Comparison of ENCODE assay signal across 8 mouse cellular contexts in genomic region chr12:108792546-108793452, GRCm38 (mm10). TPM values are rescaled to one million over a fixed set of nuclear protein-coding genes. Genes with fewer than 3 reads are reported as not detected.
DNase-seq lines count a peak whose midpoint lies in the region; ATAC-seq and TF ChIP-seq lines count a peak whose summit lies in the region.

Yy1 (plus strand) TSS chr12:108792973.

- H3K36me3 ChIP-seq in E14TG2a.4 (ENCODE audit: insufficient read depth, low read length): peaks cover 26% of the 10 kb centered on the region
- H3K36me3 ChIP-seq in forebrain, embryonic 12.5 days (replicated peaks): no peaks in the 10 kb centered on the region
- H3K36me3 ChIP-seq in heart, postnatal 0 days (replicated peaks; ENCODE audit: control insufficient read depth, insufficient read depth, low read length): no peaks in the 10 kb centered on the region
- no peaks in the 10 kb centered on the region for H3K36me3 ChIP-seq in liver, embryonic 16.5 days (ENCODE audit: control insufficient read depth, insufficient read depth)
- H3K36me3 ChIP-seq in neural tube, embryonic 13.5 days: no peaks in the 10 kb centered on the region
- H3K36me3 ChIP-seq in testis, adult 2 months (ENCODE audit: control insufficient read depth, insufficient read depth, low read length): no peaks in the 10 kb centered on the region

- H3K4me3 ChIP-seq in E14TG2a.4 (replicated peaks; ENCODE audit: low read length): peak within 1 kb of the TSS; percentile 94
- H3K4me3 ChIP-seq in forebrain, embryonic 12.5 days (replicated peaks): peak within 1 kb of the TSS; percentile 100
- H3K4me3 ChIP-seq in heart, postnatal 0 days (ENCODE audit: low read depth, low read length): peak within 1 kb of the TSS; percentile 97
- peak within 1 kb of the TSS; percentile 100 for H3K4me3 ChIP-seq in liver, embryonic 16.5 days (ENCODE audit: low read depth, low read length)
- peak within 1 kb of the TSS; percentile 100 for H3K4me3 ChIP-seq in neural tube, embryonic 13.5 days
- H3K4me3 ChIP-seq in testis, adult 2 months (ENCODE audit: control insufficient read depth, low read depth, low read length): peak within 1 kb of the TSS; percentile 95

- ATAC-seq in forebrain, embryonic 12.5 days (ENCODE audit: low FRiP score): peak; percentile 96
- ATAC-seq in heart, postnatal 0 days (ENCODE audit: insufficient read depth, low read depth): peak; percentile 91
- ATAC-seq in liver, embryonic 16.5 days (ENCODE audit: low read depth): peak; percentile 82
- peak; percentile 92 for ATAC-seq in neural tube, embryonic 13.5 days (ENCODE audit: low read depth)

- under 1% methylated on average over 89 of the region's 127 CpGs for WGBS in forebrain, embryonic 12.5 days
- whole genome bisulfite sequencing in heart, postnatal 0 days: under 1% methylated on average over 71 of the region's 127 CpGs
- under 1% methylated on average over 83 of the region's 127 CpGs for WGBS in liver, embryonic 16.5 days (ENCODE audit: insufficient replicate concordance)
- under 1% methylated on average over 87 of the region's 127 CpGs for WGBS in neural tube, embryonic 13.5 days

- no peak; the same call in none of the 2 replicates for TF ChIP-seq EP300 in heart, postnatal 0 days (IDR thresholded peaks at IDR 0.05; ENCODE audit: low read depth)

- TF ChIP-seq CTCF in E14TG2a.4 (conservative IDR thresholded peaks at IDR 0.05; ENCODE audit: low read length): no peak
- peak; percentile 14; the same call in 1 of the 2 replicates for TF ChIP-seq CTCF in heart, postnatal 0 days (IDR thresholded peaks at IDR 0.05; ENCODE audit: low read depth)
- TF ChIP-seq CTCF in testis, adult 2 months (IDR thresholded peaks at IDR 0.05; ENCODE audit: control insufficient read depth, insufficient read depth, insufficient replicate concordance, low read depth, low read length): no peak

- peak; percentile 89 for TF ChIP-seq POLR2A in testis, adult 2 months (IDR thresholded peaks at IDR 0.05; ENCODE audit: control insufficient read depth, low read depth, low read length)

- H3K4me2 ChIP-seq in forebrain, embryonic 12.5 days: peak within 1 kb of the TSS; percentile 68
- H3K4me2 ChIP-seq in heart, postnatal 0 days (ENCODE audit: low read depth, low read length): peak within 1 kb of the TSS; percentile 70
- H3K4me2 ChIP-seq in liver, embryonic 16.5 days (ENCODE audit: low read depth, low read length): peak within 1 kb of the TSS; percentile 60
- H3K4me2 ChIP-seq in neural tube, embryonic 13.5 days: peak within 1 kb of the TSS; percentile 89

- peak within 1 kb of the TSS; percentile 90 for H3K9ac ChIP-seq in forebrain, embryonic 12.5 days
- H3K9ac ChIP-seq in heart, postnatal 0 days (replicated peaks; ENCODE audit: low read depth, low read length): peak within 1 kb of the TSS; percentile 95
- peak within 1 kb of the TSS; percentile 97 for H3K9ac ChIP-seq in liver, embryonic 16.5 days (ENCODE audit: low read depth, low read length)
- peak within 1 kb of the TSS; percentile 97 for H3K9ac ChIP-seq in neural tube, embryonic 13.5 days

- no peaks in the 10 kb centered on the region for H3K27me3 ChIP-seq in E14TG2a.4 (ENCODE audit: insufficient read depth, low read length)
- no peaks in the 10 kb centered on the region for H3K27me3 ChIP-seq in forebrain, embryonic 12.5 days
- no peaks in the 10 kb centered on the region for H3K27me3 ChIP-seq in heart, postnatal 0 days (ENCODE audit: control insufficient read depth, insufficient read depth, low read length)
- no peaks in the 10 kb centered on the region for H3K27me3 ChIP-seq in liver, embryonic 16.5 days (ENCODE audit: control insufficient read depth, insufficient read depth, low read depth, low read length)
- H3K27me3 ChIP-seq in neural tube, embryonic 13.5 days: no peaks in the 10 kb centered on the region
- no peaks in the 10 kb centered on the region for H3K27me3 ChIP-seq in testis, adult 2 months (ENCODE audit: control insufficient read depth, insufficient read depth, low read length)

- no peaks in the 10 kb centered on the region for H3K9me3 ChIP-seq in E14TG2a.4 (ENCODE audit: low read length)
- no peaks in the 10 kb centered on the region for H3K9me3 ChIP-seq in forebrain, embryonic 12.5 days
- no peaks in the 10 kb centered on the region for H3K9me3 ChIP-seq in heart, postnatal 0 days (replicated peaks; ENCODE audit: control insufficient read depth, low read length)
- H3K9me3 ChIP-seq in liver, embryonic 16.5 days (replicated peaks; ENCODE audit: control insufficient read depth, low read length): no peaks in the 10 kb centered on the region
- no peaks in the 10 kb centered on the region for H3K9me3 ChIP-seq in neural tube, embryonic 13.5 days

- DNase-seq in c-Kit-positive CD71-positive TER-119-positive erythroid progenitor cells, embryonic 14.5 days (ENCODE audit: low spot score): peak; percentile 97
- DNase-seq in heart, postnatal 0 days (ENCODE audit: low spot score): peak; percentile 98
- peak; percentile 98 to 99 for DNase-seq in kidney, postnatal 4 days

- H3K27ac ChIP-seq in forebrain, embryonic 12.5 days: peak within 1 kb of the TSS; percentile 99
- peak within 1 kb of the TSS; percentile 99 for H3K27ac ChIP-seq in heart, postnatal 0 days (ENCODE audit: low read depth)
- H3K27ac ChIP-seq in liver, embryonic 16.5 days (ENCODE audit: low read length): peak within 1 kb of the TSS; percentile 100
- peak within 1 kb of the TSS; percentile 98 for H3K27ac ChIP-seq in neural tube, embryonic 13.5 days (replicated peaks)
- H3K27ac ChIP-seq in testis, adult 2 months (ENCODE audit: control insufficient read depth, insufficient read depth, low read depth, low read length): peak within 1 kb of the TSS; percentile 99

- H3K4me1 ChIP-seq in E14TG2a.4 (replicated peaks; ENCODE audit: low read depth, low read length): peaks cover 55% of the 10 kb centered on the region
- H3K4me1 ChIP-seq in forebrain, embryonic 12.5 days: peaks cover 32% of the 10 kb centered on the region
- peaks cover 13% of the 10 kb centered on the region for H3K4me1 ChIP-seq in heart, postnatal 0 days (ENCODE audit: control insufficient read depth, insufficient read depth)
- peaks cover 42% of the 10 kb centered on the region for H3K4me1 ChIP-seq in liver, embryonic 16.5 days (ENCODE audit: control insufficient read depth, low read depth, low read length)
- peaks cover 42% of the 10 kb centered on the region for H3K4me1 ChIP-seq in neural tube, embryonic 13.5 days (replicated peaks)
- peaks cover 4% of the 10 kb centered on the region; the same call in 1 of the 2 replicates for H3K4me1 ChIP-seq in testis, adult 2 months (ENCODE audit: control insufficient read depth, insufficient read depth, low read length)

RNA-seq across cellular contexts. Expression of gene Yy1, which starts in this region (rescaled TPM):
- polyA plus RNA-seq in forebrain, embryonic 12.5 days (2016; fragmentation: Nextera tagmentation; extraction: Ambion mirVana): 19.5 and 21.5 TPM in 2 replicates
- 21.5 and 32.7 TPM in 2 replicates for total RNA-seq in heart, postnatal 0 days (2014; rRNA removed; ENCODE audit: low replicate concordance)
- polyA plus RNA-seq in heart, postnatal 0 days (2015; fragmentation: Nextera tagmentation; extraction: Ambion mirVana): 7.1 and 7.6 TPM in 2 replicates
- polyA plus RNA-seq in liver, embryonic 16.5 days (2015; fragmentation: Nextera tagmentation; extraction: Ambion mirVana): 6.6 and 8.2 TPM in 2 replicates
- 13.5 and 14.2 TPM in 2 replicates for polyA plus RNA-seq in neural tube, embryonic 13.5 days (2015; fragmentation: Nextera tagmentation; extraction: Ambion mirVana)
- polyA plus RNA-seq in testis, adult 2 months (2012; rRNA removed): 6.9 and 7.8 TPM in 2 replicates

Comparison
In these comparisons a context has a peak if more than half of its experiments do, and no peak if none do; other contexts are left out.
1. Peak in every context shown above with its lines: DNase-seq, ATAC-seq, H3K4me3 ChIP-seq and H3K27ac ChIP-seq.